Mouse (Mus musculus) limb, embryonic 11.5 days (tissue): Measurements from ENCODE around the gene Gdf10. TPM values are rescaled to one million over a fixed set of nuclear protein-coding genes. Genes with fewer than 3 reads are reported as not detected.

ENCODE experiments used
- ATAC-seq: fragments of 200-750 bp; cut with Nextera tagmentation; 2 replicates; pipeline ENCODE4 v1.8.0; 2017; ENCODE audit warnings: low read depth; ENCODE audit not compliant: insufficient number of reproducible peaks, low FRiP score, low TSS enrichment
- DNase-seq: peaks from one replicate; pipeline ENCODE4 v3.0.0-alpha.2; 2015; ENCODE audit warnings: low spot score
- H3K27ac ChIP-seq: fragments of 300-500 bp; sonication (generic); replicated peaks from 2 replicates; pipeline ENCODE4 v1.5.1; 2014; ENCODE audit warnings: low read depth, mild to moderate bottlenecking, low read length
- H3K27me3 ChIP-seq: fragments of 300-500 bp; sonication (generic); 2 replicates; pipeline ENCODE4 v1.6.1; 2014; ENCODE audit warnings: mild to moderate bottlenecking, low read length, mixed read lengths; ENCODE audit not compliant: control insufficient read depth, insufficient read depth
- H3K36me3 ChIP-seq: fragments of 300-500 bp; sonication (generic); 2 replicates; pipeline ENCODE4 v1.6.1; 2014; ENCODE audit warnings: mild to moderate bottlenecking, low read length, moderate library complexity, mixed read lengths; ENCODE audit not compliant: control insufficient read depth, insufficient read depth
- H3K4me1 ChIP-seq: fragments of 300-500 bp; sonication (generic); 2 replicates; pipeline ENCODE4 v1.6.1; 2014; ENCODE audit warnings: low read length, mixed read lengths; ENCODE audit not compliant: control insufficient read depth, insufficient read depth
- H3K4me2 ChIP-seq: fragments of 300-500 bp; sonication (generic); 2 replicates; pipeline ENCODE4 v1.6.1; 2014; ENCODE audit warnings: low read depth, mild to moderate bottlenecking, moderate library complexity; ENCODE audit not compliant: severe bottlenecking
- H3K4me3 ChIP-seq: fragments of 300-500 bp; sonication (generic); 2 replicates; pipeline ENCODE4 v1.5.1; 2014; ENCODE audit warnings: low read depth, low read length
- H3K9ac ChIP-seq: fragments of 300-500 bp; sonication (generic); 2 replicates; pipeline ENCODE4 v1.6.1; 2014; ENCODE audit warnings: mild to moderate bottlenecking, low read length
- H3K9me3 ChIP-seq: fragments of 300-500 bp; sonication (generic); 2 replicates; pipeline ENCODE4 v1.6.1; 2016; ENCODE audit warnings: low read length; ENCODE audit not compliant: control insufficient read depth
- WGBS: fragments of 180-500 bp; shearing (Covaris S2); extraction: QIAGEN DNeasy Blood & Tissue Kit; methylation state at CpG from one replicate; pipeline ENCODE4 v1.1.7; 2014; 5-methylcytosine and 5-hydroxymethylcytosine counted together
- polyA plus RNA-seq: library from polyadenylated mRNA; unstranded; fragments of >200 nt; fragmentation: Nextera tagmentation; extraction: Ambion mirVana; gene quantifications from 2 replicates; pipeline ENCODE4 v1.2.1, GENCODE M21; 2014

Gene Gdf10
- polyA plus RNA-seq, 1 experiment from 2014 or later: 4.9 TPM

- no peaks in the 10 kb centered on the region for H3K27me3 ChIP-seq
- 0 out of 2 replicates have a peak, but pooled peaks cover 3% of the 10 kb centered on the region for H3K4me1 ChIP-seq
- H3K4me2 ChIP-seq: no peak overlapping the region
- no peak for DNase-seq
- no peak overlapping the region for H3K9ac ChIP-seq
- no peak overlapping the region for H3K4me3 ChIP-seq
- H3K27ac ChIP-seq: no peak overlapping the region
- H3K9me3 ChIP-seq: no peaks in the 10 kb centered on the region
- ATAC-seq: no peak
- 84% methylated on average over 3 of the region's 3 CpGs for WGBS
- H3K36me3 ChIP-seq: no peaks in the 10 kb centered on the region
These were observed 31.9 kb upstream of the Gdf10 start for GRCm38 (mm10) chr14:33891507-33891906.

- Histone ChIP-seq H3K27me3 (no peaks in the 10 kb centered on the region), H3K9me3 (no peaks in the 10 kb centered on the region), H3K27ac (no peak overlapping the region), H3K4me2 (no peak overlapping the region), H3K4me1 (peaks cover 3% of the 10 kb centered on the region; the same call in 1 of the 2 replicates), H3K4me3 (no peak overlapping the region), H3K9ac (no peak overlapping the region), H3K36me3 (no peaks in the 10 kb centered on the region)
- no peak for DNase-seq
- no peak for ATAC-seq
- 75% methylated on average over 5 of the region's 5 CpGs for WGBS
These were observed 27.6 kb upstream of the Gdf10 start for GRCm38 (mm10) chr14:33895777-33896176.

- no peaks in the 10 kb centered on the region for H3K36me3 ChIP-seq
- peaks cover 3% of the 10 kb centered on the region; the same call in 1 of the 2 replicates for H3K4me1 ChIP-seq
- H3K27ac ChIP-seq: peak overlapping the region; percentile 72
- H3K4me2 ChIP-seq: peak overlapping the region; percentile 26; the same call in 1 of the 2 replicates
- 18% methylated on average over 9 of the region's 9 CpGs for WGBS
- no peaks in the 10 kb centered on the region for H3K27me3 ChIP-seq
- no peak overlapping the region for H3K4me3 ChIP-seq
- peak; percentile 77 for ATAC-seq
- H3K9me3 ChIP-seq: no peaks in the 10 kb centered on the region
- H3K9ac ChIP-seq: no peak overlapping the region
- peak; percentile 87 for DNase-seq
These were observed 26.6 kb upstream of the Gdf10 start for GRCm38 (mm10) chr14:33896628-33897300.

GRCm38 (mm10) chr14:33902783-33903182 lies 20.6 kb upstream of the Gdf10 start:
- Histone ChIP-seq H3K36me3 (no peaks in the 10 kb centered on the region), H3K4me1 (peaks cover 1% of the 10 kb centered on the region; the same call in 1 of the 2 replicates), H3K27me3 (no peaks in the 10 kb centered on the region; the same call in 1 of the 2 replicates), H3K4me2 (no peak overlapping the region), H3K9me3 (no peaks in the 10 kb centered on the region), H3K27ac (no peak overlapping the region), H3K9ac (no peak overlapping the region), H3K4me3 (no peak overlapping the region)
- 91% methylated on average over 4 of the region's 4 CpGs for WGBS
- ATAC-seq (no peak), DNase-seq (no peak)

- Histone ChIP-seq H3K4me2 (no peak overlapping the region), H3K27ac (no peak overlapping the region), H3K4me1 (peaks cover 5% of the 10 kb centered on the region), H3K4me3 (no peak overlapping the region), H3K9me3 (no peaks in the 10 kb centered on the region), H3K9ac (no peak overlapping the region), H3K27me3 (no peaks in the 10 kb centered on the region; the same call in 1 of the 2 replicates), H3K36me3 (no peaks in the 10 kb centered on the region)
- no peak for DNase-seq
- 79% methylated on average over 1 of the region's 1 CpGs for WGBS
- no peak for ATAC-seq
These were observed 20.2 kb upstream of the Gdf10 start for GRCm38 (mm10) chr14:33903199-33903598.

GRCm38 (mm10) chr14:33904851-33905250 lies 18.5 kb upstream of the Gdf10 start:
- no peaks in the 10 kb centered on the region for H3K36me3 ChIP-seq
- no peaks in the 10 kb centered on the region for H3K9me3 ChIP-seq
- no peaks in the 10 kb centered on the region; the same call in 1 of the 2 replicates for H3K27me3 ChIP-seq
- H3K9ac ChIP-seq: no peak overlapping the region
- H3K4me3 ChIP-seq: no peak overlapping the region
- DNase-seq: no peak
- no peak for ATAC-seq
- peaks cover 5% of the 10 kb centered on the region for H3K4me1 ChIP-seq
- no peak overlapping the region for H3K27ac ChIP-seq
- H3K4me2 ChIP-seq: no peak overlapping the region

- H3K4me2 ChIP-seq: no peak overlapping the region
- H3K9me3 ChIP-seq: no peaks in the 10 kb centered on the region
- WGBS: 27% methylated on average over 3 of the region's 3 CpGs
- no peak overlapping the region for H3K27ac ChIP-seq
- no peaks in the 10 kb centered on the region for H3K36me3 ChIP-seq
- no peak overlapping the region for H3K4me3 ChIP-seq
- no peaks in the 10 kb centered on the region for H3K27me3 ChIP-seq
- ATAC-seq (no peak), DNase-seq (peak; percentile 62)
- no peaks in the 10 kb centered on the region for H3K4me1 ChIP-seq
- no peak overlapping the region for H3K9ac ChIP-seq
These were observed 9.7 kb upstream of the Gdf10 start for GRCm38 (mm10) chr14:33913727-33914126.

GRCm38 (mm10) chr14:33914206-33914605 lies 9.2 kb upstream of the Gdf10 start:
- Histone ChIP-seq H3K9me3 (no peaks in the 10 kb centered on the region), H3K9ac (no peak overlapping the region), H3K4me1 (no peaks in the 10 kb centered on the region), H3K36me3 (no peaks in the 10 kb centered on the region), H3K27ac (no peak overlapping the region), H3K4me2 (no peak overlapping the region), H3K4me3 (no peak overlapping the region), H3K27me3 (no peaks in the 10 kb centered on the region)
- ATAC-seq: no peak
- no peak for DNase-seq
- WGBS: 87% methylated on average over 9 of the region's 9 CpGs
